Mouse (Mus musculus) right cerebral cortex, postnatal 4 days (tissue): ENCODE measurements around the gene Tmem56.

ENCODE experiments used
- DNase-seq: peaks from one replicate; pipeline ENCODE4 v3.0.0-alpha.2; 2022

The Tmem56 gene

DNA sequence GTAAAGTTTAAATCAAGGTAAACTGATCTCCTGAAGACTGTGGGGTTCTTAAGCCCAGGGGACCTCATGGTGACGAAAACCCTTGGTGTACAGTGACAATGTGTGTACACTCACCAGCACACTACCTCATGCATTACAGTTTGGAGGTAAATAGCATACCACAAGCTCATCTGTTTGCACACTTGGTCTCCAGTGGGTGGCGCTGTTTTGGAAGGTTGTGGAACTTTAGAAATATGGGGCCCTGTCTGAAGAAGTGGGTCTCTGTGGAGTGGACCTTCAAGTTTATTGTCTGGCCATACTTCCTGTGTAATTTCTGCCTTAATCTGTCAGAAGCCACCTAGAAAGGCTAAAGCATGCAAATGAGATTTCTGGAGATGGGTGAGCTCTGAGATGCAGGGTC, 121.2 kb downstream of the Tmem56 start:
- DNase-seq: no peak

DNA sequence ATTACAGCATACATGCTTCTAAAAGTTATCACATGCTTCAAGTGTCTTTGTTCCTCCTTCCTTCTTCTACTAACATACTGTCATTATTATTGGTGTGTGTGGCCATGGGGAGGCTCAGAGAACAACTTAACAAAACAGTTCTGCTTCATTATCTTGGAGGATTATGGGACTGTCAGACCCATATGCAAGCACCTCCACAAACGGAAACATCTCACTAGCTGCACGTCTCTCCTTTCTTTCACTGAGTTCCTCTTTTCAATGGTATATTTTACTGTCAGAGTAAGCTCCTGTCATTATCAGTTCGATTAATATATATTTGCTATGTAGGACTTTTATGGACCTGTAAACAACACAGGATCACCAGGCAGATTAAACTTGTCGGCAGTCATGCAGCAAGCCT, 122.5 kb downstream of the Tmem56 start:
- DNase-seq: no peak

- no peak for DNase-seq
Observed at GRCm38 (mm10) chr3:121159566-121159965, 123.3 kb downstream of the Tmem56 start.

- no peak for DNase-seq
Observed at GRCm38 (mm10) chr3:121158901-121159351, 124.0 kb downstream of the Tmem56 start.

GRCm38 (mm10) chr3:121157546-121158330, 125.2 kb downstream of the Tmem56 start:
- DNase-seq: no peak

GRCm38 (mm10) chr3:121156451-121157186, 126.3 kb downstream of the Tmem56 start:
- no peak for DNase-seq

DNA sequence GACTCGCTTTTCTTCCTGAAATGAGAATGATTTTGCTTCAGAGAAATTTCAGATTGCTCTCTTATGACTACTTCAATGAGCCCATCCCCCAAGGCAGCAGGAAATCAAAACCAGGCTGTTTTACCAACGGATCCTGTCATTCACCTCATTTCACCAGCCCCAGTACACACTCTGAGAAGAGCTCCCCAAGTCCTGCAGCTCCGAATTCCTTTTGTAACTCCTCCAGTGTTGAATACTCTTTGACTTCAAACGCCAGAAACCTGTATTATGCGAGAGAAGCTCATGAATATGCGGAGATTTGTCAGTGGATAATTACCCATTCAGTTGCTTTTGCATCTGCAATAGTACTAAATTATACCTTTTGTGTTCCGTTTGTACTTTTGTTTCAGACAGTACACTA, 126.9 kb downstream of the Tmem56 start:
- DNase-seq: no peak
